Mouse (Mus musculus) liver, adult 2 months (tissue): ENCODE measurements around the gene Hist1h3d.

ENCODE experiments used
- CTCF ChIP-seq: fragments of 200-500 bp; IDR thresholded peaks from 2 replicates; pipeline ENCODE4 v1.5.1; 2011; ENCODE audit warnings: low read depth, low read length, control low read depth
- POLR2A ChIP-seq: fragments of 200-500 bp; IDR thresholded peaks from 2 replicates; pipeline ENCODE4 v1.6.1; 2011; ENCODE audit warnings: low read length, control low read depth; ENCODE audit not compliant: insufficient read depth; ENCODE audit errors: extremely low read depth

DNA sequence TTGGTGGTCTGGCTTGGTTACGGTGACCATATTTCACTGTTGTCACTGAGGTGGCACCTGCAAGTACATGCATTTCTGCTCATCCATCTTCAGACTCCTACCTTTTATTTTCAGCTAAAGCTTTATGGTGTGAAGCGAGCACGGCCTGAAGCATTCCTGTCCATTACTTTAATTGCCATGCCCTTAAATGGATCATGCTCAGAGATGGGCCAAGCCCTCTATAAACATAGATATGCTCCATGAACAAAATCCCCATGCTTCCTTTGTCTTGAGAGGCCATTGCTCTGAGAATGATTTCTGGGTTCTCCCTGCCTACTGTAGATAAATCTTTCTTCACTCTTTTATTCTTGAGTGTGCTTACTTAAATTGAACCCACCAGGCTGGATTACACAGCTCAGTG lies 28.9 kb downstream of the Hist1h3d start:
- TF ChIP-seq CTCF, result no peak
- no peak for TF ChIP-seq POLR2A
